Mouse (Mus musculus): ENCODE data around the gene Ablim2.

The Ablim2 gene

DNA sequence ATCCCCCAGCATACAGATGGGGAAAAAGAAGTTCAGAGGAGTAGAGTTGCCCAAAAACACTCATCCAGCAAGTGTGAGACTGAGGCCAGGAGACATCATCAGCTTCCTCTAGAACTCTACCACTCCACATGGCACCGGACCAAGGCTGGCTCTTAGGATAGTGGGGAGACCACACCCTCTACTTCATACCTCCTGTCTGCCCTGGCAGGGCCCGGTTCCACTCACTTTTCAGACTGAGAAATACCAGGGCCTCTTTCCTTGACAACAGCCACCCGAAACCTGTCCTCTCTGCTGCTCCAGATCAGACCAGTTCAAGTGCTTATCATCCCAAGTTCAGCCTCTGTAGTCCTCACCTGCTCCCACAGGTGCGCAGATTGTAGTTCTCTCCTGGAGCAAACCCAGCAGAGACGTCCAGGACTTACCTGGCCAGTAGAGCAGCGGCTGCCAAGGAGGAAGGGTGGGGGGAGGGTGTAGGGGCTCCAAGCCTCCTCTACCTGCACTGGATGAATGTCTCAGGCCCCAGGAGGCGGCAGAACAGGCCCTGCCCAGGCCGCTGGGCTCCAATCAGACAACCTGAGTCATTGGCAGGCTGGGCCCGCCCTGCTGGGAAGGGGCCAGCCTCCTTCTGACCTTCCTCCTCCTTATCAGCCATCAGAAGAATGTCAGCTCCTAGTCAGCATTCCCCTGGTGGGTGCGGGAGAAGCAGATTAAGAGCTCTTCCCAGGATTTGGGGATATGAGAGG is 18.0 kb upstream of the Ablim2 start, which contains the start of gene Sh3tc1:
Sh3tc1 (minus strand) TSS at position 452 of the 743 bp plus-strand sequence.
- DNase-seq (ENCODE audit: low read depth, low spot score), result no peak

DNA sequence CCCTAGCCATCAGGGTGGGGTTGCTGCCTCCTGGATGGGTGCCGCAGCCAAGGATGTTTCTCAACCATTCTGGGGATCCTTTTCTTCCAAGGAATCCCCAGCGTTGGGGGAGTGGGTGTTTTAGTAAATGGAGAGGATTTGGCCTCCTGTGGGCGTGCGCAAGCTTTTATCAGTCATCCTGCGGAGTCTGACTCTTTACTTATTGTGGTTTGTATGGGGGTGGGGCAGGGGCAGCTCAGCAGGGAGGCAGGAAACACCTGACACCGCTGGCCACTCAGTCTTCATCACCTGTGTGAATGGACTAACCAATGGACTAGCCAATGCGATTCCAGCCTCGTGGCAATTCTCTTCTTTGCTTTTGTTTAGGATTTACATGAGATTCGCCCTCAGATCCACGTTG is 17.0 kb upstream of the Ablim2 start:
- DNase-seq (ENCODE audit: low read depth, low spot score), result no peak

GRCm38 (mm10) chr5:35741225-35741820 is 16.4 kb upstream of the Ablim2 start:
- DNase-seq (ENCODE audit: low read depth, low spot score), result no peak

GRCm38 (mm10) chr5:35743238-35743951 is 14.3 kb upstream of the Ablim2 start:
- DNase-seq (ENCODE audit: low read depth, low spot score), result peak; percentile 86

- DNase-seq (ENCODE audit: low read depth, low spot score), result no peak
Measured at GRCm38 (mm10) chr5:35743990-35744722, 13.5 kb upstream of the Ablim2 start.

- DNase-seq (ENCODE audit: low read depth, low spot score), result no peak
Measured at GRCm38 (mm10) chr5:35745406-35745805, 12.3 kb upstream of the Ablim2 start.

DNA sequence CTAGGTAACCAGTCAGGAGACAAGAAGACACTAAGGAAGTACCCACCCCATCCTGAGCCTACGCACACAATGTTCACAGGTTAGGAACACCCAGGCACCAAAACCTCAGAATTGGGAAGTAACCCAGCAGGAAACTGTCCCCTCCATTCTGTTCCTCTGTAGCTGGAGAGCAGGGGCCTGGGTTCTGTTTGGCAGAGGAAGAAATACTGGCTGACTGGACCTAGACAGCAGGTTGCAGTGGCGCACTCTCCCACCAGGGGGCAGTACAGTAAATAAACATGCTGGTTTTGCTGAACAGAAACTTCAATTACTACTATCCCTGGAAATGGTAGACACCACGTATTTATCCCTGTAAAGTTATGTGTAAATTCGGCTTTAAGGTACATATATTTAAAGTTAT is 10.8 kb upstream of the Ablim2 start:
- peak; percentile 58 for DNase-seq (ENCODE audit: low read depth, low spot score)

- no peak for DNase-seq (ENCODE audit: low read depth, low spot score)
Measured at GRCm38 (mm10) chr5:35749416-35749815, 8.3 kb upstream of the Ablim2 start.

DNA sequence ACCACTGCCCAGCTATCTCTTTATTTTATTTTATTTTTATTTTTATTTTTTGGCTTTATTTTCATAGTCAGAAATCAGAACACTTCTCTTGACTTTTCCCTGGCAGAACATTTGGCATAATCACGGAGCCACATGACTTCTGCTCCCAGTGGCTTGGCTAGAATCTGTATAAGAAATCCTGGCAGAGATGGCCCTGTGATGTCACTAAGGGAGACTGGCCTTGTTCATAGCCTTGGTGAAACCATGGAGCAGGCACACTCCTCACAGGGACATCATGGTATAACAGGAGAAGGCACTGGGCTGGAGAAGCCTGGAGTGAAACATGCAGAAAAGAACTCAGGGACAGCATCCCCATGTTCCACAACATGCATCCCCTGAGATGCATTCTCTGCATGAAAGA is 7.7 kb upstream of the Ablim2 start:
- DNase-seq (ENCODE audit: low read depth, low spot score), result no peak

DNA sequence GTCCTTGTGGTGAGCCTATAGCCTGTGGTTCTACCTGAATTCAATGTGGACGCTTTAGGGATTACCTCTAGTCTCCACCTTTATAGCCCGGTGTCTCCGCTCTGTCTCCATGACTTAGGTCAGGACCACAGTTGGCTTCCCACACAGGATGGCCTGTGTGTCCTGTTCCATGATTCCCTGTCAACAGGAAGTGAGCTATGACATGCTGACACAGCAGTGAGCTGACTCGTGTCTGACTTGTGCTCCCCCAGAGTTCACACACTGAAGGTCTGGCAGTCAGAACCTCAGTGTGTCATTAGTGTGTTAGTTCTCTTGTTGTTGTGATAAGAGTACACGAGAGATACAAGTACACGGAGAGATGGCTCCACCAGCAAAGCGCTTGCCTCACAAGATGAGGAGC is 6.7 kb upstream of the Ablim2 start:
- no peak for DNase-seq (ENCODE audit: low read depth, low spot score)

- DNase-seq (ENCODE audit: low read depth, low spot score), result peak; percentile 83
Measured at GRCm38 (mm10) chr5:35755131-35755733, 2.4 kb upstream of the Ablim2 start.

- no peak for DNase-seq (ENCODE audit: low read depth, low spot score)
Measured at GRCm38 (mm10) chr5:35756020-35756419, 1.7 kb upstream of the Ablim2 start.

- no peak for DNase-seq (ENCODE audit: low read depth, low spot score)
Measured at GRCm38 (mm10) chr5:35756997-35757638, 562 bp upstream of the Ablim2 start.

DNA sequence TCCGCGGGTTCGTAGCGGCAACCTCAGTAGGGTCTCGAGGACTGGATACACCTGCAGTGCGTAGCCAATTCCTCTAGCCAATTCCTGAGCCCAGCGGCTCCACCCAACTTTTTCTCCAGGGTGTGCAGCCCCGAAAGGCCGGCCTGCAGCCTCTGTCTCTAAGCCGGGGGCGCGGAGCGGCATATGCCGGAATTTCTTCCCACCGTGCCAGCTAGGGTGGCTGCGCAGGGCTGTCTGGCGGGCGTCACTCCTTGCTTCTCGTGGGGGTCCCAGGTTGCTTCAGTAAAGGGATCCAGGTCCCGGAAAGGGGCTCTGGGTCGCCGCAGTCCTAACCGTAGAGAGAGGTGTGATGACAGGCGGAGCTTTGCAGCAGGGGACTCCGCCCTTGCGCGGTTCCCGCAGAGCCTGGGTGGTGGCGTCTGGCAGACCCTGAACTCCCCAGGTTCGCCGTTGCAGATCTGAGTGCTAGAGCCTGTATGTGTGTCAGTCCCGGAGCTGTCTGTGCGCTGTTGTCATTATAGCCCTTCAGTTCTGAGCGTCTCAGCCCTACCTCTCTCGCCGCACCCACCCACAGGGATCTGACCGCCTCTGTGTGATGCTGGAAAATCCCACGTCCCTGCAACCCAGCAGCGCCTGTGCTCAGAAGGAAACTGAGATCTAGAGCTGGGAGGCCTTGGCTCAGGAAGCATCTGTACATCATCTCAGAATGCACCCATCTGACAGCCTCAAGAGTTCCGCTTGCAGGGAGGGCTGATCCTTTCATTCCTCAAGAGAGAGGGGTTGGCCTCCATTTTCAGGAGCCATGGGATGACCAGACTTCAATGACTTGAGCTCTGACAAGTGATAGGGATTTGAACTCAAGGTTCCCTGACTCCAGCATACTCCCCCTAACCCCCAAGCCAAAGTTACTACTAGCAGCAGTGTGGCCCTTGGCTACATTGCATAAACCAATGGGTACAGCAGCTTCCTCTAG is 687 bp downstream of the Ablim2 start:
- no peak for DNase-seq (ENCODE audit: low read depth, low spot score)

DNA sequence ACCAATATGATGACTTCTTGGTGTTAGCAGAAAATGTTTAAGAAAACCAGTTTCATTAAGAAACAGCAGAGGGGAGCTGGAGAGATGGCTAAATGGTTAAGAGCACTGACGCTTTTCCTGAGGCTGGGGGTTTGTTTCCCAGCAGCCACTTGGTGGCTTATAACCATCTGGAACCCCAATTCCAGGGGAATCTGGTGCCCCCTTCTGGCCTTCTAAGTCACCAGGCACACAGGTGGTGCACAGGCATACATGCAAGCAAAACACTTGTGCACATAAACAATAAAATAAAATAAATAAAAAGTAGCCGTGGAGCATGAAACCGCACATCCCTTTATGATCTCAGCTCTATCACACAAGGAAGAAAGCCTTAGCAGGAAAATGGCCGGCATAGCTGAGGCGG is 3.6 kb downstream of the Ablim2 start:
- DNase-seq (ENCODE audit: low read depth, low spot score), result no peak

DNA sequence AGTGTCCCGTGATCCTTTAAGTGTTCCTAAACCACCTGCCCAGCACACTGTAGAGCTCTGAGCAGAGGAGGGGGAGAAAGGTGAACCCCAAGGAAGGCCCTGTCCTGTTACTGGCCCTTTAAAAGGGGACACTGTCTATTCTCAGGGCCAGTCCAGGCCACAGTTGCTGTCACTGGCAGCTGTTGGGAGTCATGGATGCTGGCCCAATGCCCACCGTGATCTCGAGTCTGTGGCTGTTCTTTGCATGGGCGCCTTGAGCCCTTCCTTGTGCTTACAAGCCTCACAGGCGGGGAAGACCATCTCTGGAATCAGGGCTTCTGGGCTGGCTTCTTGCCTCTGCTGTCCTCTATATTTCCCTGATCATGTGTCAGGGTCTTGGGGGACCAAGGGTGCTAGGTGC is 4.7 kb downstream of the Ablim2 start:
- DNase-seq (ENCODE audit: low read depth, low spot score), result peak; percentile 82

DNA sequence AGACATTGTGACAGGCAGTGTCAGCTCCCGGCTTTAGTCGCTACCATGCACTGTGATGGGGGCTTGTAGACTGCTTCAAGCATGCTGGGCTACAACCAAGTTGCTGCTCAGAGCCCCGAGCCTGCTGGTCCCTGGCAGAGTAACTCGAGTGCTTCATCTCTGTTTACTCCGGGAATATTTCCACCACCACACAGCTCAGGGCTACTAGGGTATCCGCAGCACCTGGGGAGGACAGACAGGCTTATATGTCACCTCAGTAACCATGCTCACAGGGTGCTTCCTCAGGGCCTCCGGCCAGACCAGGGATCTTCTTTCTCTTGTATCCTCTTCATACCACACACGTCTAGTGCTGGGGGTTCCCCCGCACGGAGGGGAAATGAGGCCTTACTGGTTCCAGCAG is 5.2 kb downstream of the Ablim2 start:
- DNase-seq (ENCODE audit: low read depth, low spot score), result peak; percentile 77

DNA sequence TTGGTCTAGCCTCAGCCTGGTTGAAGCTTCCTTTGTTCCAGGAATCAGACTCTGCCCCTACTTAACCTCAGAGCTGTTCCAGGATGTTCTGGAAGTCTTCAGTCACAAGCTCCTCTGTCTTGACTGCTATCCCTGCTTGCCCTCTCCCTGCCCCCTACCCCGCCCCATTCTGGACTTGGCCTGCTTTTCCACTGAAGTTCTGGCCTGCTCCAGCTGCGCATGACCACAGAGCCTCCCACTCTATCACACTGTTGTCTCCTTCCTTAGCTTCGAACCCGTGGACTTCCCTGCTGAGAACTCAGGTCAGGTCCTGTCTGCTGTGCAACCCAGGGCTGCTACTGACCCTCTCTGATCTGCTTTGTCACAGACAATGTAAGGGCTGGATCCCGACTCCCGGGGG is 8.2 kb downstream of the Ablim2 start:
- DNase-seq (ENCODE audit: low read depth, low spot score), result no peak

GRCm38 (mm10) chr5:35768525-35768924 is 10.8 kb downstream of the Ablim2 start:
- no peak for DNase-seq (ENCODE audit: low read depth, low spot score)

DNA sequence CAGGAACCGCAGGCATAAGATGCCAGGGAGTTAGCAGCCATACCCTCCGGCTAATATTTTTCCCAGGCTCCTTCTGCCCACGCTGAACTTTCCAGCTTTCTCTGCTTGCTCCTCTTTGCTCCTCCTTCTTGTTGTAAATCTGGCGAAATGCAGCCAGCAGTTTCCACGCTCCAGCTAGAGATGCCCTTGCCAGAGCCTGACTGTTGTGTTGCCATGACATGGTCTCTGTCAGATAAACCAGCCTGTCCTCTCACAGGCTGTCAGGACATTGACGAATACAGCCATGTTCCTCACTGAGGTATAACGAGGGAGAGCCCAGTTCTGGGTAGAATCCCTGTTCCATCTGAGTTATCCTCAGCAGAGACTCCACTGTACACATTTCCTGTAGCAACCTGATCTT is 11.3 kb downstream of the Ablim2 start:
- DNase-seq (ENCODE audit: low read depth, low spot score), result no peak

Data from skeletal muscle tissue, adult 2 months (tissue).